Mouse (Mus musculus): Measurements from ENCODE around the gene Nfe2l2. TPM values are rescaled to one million over a fixed set of nuclear protein-coding genes. Genes with fewer than 3 reads are reported as not detected.

The Nfe2l2 gene
- polyA plus RNA-seq, 1 experiment, result 20.1 TPM

DNA sequence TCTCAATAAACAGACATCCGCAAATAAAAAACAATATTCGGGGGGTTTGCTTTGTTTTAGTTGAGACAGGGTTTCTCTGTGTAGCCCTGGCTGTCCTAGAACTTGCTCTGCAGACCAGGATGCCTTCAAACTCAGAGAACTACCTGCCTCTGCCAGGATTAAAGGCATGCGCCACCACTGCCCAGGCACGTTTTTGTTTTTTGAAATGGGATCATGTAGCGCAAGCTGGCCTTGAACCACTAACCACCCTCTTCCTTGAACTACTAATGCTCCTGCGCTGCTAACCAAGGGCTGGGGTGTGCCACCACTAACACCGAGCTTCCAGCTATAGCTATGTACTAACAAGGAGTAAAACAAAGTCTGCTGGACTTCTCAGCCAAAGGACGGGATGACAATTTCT, 24.5 kb downstream of the Nfe2l2 start:
- H3K27ac ChIP-seq (ENCODE audit: insufficient read depth, low read length), result no peak overlapping the region
- TF ChIP-seq CTCF (IDR thresholded peaks at IDR 0.05; ENCODE audit: extremely low read depth, insufficient read depth, low read length) (no peak), POLR2A (IDR thresholded peaks at IDR 0.05; ENCODE audit: extremely low read depth, insufficient read depth, low read length) (no peak)
- no peaks in the 10 kb centered on the region for H3K4me1 ChIP-seq (ENCODE audit: control insufficient read depth, insufficient read depth, low read length)
- no peak overlapping the region for H3K4me3 ChIP-seq (ENCODE audit: insufficient read depth, low read length)

DNA sequence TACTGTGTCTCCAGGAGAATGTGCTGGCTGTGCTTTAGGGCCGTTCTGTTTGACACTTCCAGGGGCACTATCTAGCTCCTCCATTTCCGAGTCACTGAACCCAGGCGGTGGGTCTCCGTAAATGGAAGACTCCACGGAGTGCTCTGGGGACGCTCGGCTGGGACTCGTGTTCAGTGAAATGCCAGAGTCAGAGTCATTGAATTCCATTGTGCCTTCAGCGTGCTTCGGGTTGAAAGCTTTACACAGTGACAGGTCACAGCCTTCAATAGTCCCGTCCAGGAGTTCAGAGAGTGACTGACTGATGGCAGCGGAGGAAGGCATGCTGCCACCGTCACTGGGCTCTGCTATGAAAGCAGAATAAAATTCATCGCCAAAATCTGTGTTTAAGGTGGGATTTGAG, 27.9 kb downstream of the Nfe2l2 start:
- TF ChIP-seq POLR2A (IDR thresholded peaks at IDR 0.05; ENCODE audit: extremely low read depth, insufficient read depth, low read length) (no peak), CTCF (IDR thresholded peaks at IDR 0.05; ENCODE audit: extremely low read depth, insufficient read depth, low read length) (no peak)
- Histone ChIP-seq H3K4me3 (ENCODE audit: insufficient read depth, low read length) (no peak overlapping the region), H3K4me1 (ENCODE audit: control insufficient read depth, insufficient read depth, low read length) (no peaks in the 10 kb centered on the region)

DNA sequence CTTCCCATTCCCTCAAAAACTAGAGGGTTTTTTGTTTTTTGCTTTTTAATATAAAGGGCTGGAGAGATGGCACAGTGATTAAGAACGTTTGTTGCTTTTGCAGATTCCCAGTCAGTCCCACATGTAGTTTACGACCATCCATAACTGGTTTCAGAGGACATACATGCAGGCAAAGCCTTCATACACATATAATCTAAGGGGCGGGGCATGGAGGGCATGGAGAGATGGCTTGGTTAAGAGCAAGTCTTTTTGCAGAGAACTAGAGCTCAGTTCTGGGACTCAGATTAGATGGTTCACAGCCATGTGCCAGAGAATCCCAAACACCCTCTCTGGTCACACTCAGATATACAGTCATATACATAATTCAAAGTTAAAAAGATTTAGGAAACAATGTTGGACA, 31.9 kb downstream of the Nfe2l2 start:
- Histone ChIP-seq H3K4me3 (ENCODE audit: insufficient read depth, low read length) (no peak overlapping the region), H3K4me1 (ENCODE audit: control insufficient read depth, insufficient read depth, low read length) (no peaks in the 10 kb centered on the region), H3K27ac (ENCODE audit: insufficient read depth, low read length) (no peak overlapping the region)
- TF ChIP-seq POLR2A (IDR thresholded peaks at IDR 0.05; ENCODE audit: extremely low read depth, insufficient read depth, low read length), result no peak
- no peak for TF ChIP-seq CTCF (IDR thresholded peaks at IDR 0.05; ENCODE audit: extremely low read depth, insufficient read depth, low read length)

More for the DNA sequence above, 27.9 kb downstream of the Nfe2l2 start:
- H3K27ac ChIP-seq (ENCODE audit: insufficient read depth, low read length), result no peak overlapping the region

DNA sequence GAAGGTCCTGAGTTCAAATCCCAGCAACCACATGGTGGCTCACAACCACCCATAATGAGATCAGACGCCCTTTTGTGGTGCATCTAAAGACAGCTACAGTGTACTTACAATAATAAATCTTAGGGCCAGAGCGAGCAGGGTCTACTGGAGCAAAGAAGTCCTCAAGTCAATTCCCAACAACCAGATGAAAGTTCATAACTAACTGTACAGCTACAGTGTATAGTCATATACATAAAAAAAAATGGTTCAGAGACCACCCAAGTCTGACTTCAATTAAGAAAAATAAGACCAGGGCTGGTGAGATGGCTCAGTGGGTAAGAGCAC, 33.1 kb downstream of the Nfe2l2 start:
- no peak overlapping the region for H3K4me3 ChIP-seq (ENCODE audit: insufficient read depth, low read length)
- H3K4me1 ChIP-seq (ENCODE audit: control insufficient read depth, insufficient read depth, low read length), result no peaks in the 10 kb centered on the region
- no peak for TF ChIP-seq CTCF (IDR thresholded peaks at IDR 0.05; ENCODE audit: extremely low read depth, insufficient read depth, low read length)
- TF ChIP-seq POLR2A (IDR thresholded peaks at IDR 0.05; ENCODE audit: extremely low read depth, insufficient read depth, low read length), result no peak
- H3K27ac ChIP-seq (ENCODE audit: insufficient read depth, low read length), result no peak overlapping the region

DNA sequence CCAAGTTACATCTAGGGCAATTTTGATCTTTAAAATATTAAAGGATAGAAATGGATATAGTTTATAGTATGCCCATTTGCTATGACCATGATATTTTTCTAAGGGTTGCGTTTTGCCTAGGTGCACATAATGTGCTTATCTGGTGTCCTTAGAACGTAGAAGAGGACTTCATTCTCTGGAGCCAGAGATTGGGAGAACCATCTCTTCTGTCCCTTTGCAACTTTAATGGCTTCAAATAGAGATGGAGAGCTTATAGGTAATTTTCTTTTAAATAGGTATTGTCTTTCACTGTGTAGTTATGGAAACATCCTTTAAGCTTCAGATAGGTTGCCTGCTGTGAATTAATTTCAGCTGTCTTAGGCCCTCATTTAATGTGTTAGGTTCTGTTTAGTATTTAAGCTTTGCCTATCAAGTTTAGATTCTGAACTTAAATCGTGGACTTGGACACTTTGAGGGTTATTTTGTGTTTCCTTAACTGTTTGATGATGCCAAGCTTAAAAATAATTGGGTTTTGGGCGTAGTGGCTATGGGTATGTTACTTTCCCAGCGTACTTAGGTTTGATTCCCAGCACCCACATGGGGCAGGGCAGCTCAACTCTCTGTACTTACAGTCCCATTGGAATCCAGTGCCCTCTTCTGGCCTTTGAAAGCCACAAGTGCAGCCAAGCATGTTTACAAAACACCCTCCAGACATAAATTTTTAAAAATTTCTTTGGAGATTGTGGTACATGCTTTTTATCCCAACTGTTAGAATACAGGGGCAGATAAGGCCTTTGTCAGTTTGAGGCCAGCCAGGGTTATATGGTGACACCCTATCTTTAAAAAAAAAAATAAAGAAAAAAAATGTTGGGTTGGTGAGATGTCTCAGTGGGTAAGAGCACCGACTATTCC, 33.8 kb downstream of the Nfe2l2 start:
- no peak overlapping the region for H3K27ac ChIP-seq (ENCODE audit: insufficient read depth, low read length)
- H3K4me3 ChIP-seq (ENCODE audit: insufficient read depth, low read length), result no peak overlapping the region
- no peak for TF ChIP-seq POLR2A (IDR thresholded peaks at IDR 0.05; ENCODE audit: extremely low read depth, insufficient read depth, low read length)
- no peak for TF ChIP-seq CTCF (IDR thresholded peaks at IDR 0.05; ENCODE audit: extremely low read depth, insufficient read depth, low read length)
- no peaks in the 10 kb centered on the region for H3K4me1 ChIP-seq (ENCODE audit: control insufficient read depth, insufficient read depth, low read length)

DNA sequence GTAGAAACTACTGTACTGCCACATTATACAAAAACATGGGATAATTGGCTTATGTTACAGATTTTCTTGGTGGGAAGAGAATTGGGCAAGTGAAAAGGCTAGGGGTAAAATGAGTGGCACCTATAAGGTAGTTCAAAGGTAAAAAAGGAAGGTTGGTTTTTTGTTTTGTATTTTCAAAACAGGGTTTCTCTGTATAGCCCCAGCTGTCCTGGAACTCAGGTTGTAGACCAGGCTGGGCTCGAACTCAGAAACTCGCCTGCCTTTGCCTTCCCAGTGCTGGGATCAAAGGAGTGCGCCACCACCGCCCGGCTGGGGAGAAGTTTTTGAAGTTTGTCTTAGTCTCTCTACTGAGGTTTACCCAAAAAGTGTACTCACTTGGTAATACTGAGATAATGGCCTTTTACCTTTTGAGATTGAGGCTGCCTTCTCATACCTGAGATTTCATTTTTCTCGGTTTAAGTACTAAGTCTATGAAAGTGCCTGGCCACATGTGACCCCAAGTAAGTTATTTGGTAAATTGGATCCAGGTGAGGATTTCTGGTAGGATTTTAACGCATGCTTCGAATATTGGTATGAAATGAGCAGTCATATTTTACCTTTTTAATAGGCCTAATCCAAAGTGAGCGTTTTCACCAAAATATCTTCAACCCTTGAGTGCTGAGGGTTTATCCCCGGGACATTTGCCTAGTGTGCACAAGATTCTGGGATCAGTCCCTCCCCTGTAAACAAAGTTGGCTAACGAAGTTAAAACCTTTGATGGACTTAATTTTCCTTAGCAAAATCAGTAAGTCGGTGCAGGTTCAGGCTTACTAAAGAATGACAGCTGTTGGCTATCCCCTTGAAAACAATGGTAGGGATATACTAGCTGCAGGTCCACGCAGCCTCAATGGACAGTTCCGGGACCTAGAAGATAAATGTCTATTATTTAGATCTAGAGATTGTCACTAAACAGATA, 34.7 kb downstream of the Nfe2l2 start:
- H3K27ac ChIP-seq (ENCODE audit: insufficient read depth, low read length), result no peak overlapping the region
- no peaks in the 10 kb centered on the region for H3K4me1 ChIP-seq (ENCODE audit: control insufficient read depth, insufficient read depth, low read length)

DNA sequence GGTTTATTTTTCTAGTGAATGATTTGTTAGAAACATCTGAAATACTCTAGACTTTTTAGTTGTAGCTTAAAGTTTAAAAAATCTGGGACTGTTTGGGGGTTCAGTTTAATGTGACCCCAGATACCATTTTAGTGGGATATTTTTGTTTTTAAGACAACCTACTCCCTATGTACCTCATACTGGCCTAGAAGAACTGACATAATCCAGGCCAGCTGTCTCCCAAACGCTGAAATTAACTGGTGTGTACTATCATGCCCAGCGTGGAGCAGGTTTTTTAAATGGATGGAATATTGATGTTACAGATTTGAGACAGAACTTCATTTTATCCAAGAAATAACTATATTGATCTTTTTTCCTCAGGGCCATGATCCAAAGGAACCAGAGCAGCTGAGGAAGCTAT, 43.3 kb downstream of the Nfe2l2 start:
- Histone ChIP-seq H3K4me1 (ENCODE audit: control insufficient read depth, insufficient read depth, low read length) (peaks cover 1% of the 10 kb centered on the region; the same call in 1 of the 2 replicates), H3K27ac (ENCODE audit: insufficient read depth, low read length) (no peak overlapping the region), H3K4me3 (ENCODE audit: insufficient read depth, low read length) (no peak overlapping the region; the same call in 1 of the 2 replicates)
- TF ChIP-seq POLR2A (IDR thresholded peaks at IDR 0.05; ENCODE audit: extremely low read depth, insufficient read depth, low read length) (no peak), CTCF (IDR thresholded peaks at IDR 0.05; ENCODE audit: extremely low read depth, insufficient read depth, low read length) (no peak)

More for the DNA sequence above, 34.7 kb downstream of the Nfe2l2 start:
- TF ChIP-seq POLR2A (IDR thresholded peaks at IDR 0.05; ENCODE audit: extremely low read depth, insufficient read depth, low read length) (no peak), CTCF (IDR thresholded peaks at IDR 0.05; ENCODE audit: extremely low read depth, insufficient read depth, low read length) (no peak)
- no peak overlapping the region for H3K4me3 ChIP-seq (ENCODE audit: insufficient read depth, low read length)

DNA sequence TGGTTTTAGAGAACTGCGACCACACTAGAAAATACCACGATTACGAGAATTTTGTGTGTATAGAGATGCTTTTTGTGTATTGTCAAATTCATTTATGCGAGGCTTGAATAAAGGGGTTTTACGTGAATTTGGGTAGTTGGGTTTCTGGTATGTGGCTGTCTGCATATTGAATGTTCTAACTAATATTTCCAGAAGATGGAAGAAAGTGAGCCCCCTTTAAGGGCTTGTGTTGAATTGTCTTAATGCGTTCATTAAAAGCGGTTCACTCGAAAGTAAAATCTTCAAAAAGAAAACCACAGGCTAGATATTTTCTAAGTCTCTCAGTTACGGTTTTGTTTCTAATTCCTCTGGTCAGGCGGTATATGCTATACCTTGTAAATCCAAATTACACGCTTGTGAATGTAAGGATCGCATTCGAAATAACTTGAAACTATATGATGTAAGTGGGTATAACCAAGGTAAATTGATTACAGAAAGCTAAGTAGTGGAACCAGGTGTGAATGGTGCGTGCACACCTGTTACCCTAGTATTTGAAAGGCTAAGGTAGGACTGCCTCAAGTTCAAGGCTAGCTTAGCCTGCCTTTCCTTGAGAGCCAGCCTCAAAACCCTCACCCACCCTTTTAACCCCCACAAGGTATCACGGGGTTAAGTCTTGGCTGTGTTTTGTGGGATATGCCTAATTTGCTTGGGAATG, 44.0 kb downstream of the Nfe2l2 start:
- no peak for TF ChIP-seq CTCF (IDR thresholded peaks at IDR 0.05; ENCODE audit: extremely low read depth, insufficient read depth, low read length)
- TF ChIP-seq POLR2A (IDR thresholded peaks at IDR 0.05; ENCODE audit: extremely low read depth, insufficient read depth, low read length), result no peak
- H3K4me1 ChIP-seq (ENCODE audit: control insufficient read depth, insufficient read depth, low read length), result peaks cover 1% of the 10 kb centered on the region; the same call in 1 of the 2 replicates
- H3K27ac ChIP-seq (ENCODE audit: insufficient read depth, low read length), result 0 out of 2 replicates have a peak overlapping the region, but pooled peaks have one; percentile 71
- peak overlapping the region; percentile 71 for H3K4me3 ChIP-seq (ENCODE audit: insufficient read depth, low read length)

DNA sequence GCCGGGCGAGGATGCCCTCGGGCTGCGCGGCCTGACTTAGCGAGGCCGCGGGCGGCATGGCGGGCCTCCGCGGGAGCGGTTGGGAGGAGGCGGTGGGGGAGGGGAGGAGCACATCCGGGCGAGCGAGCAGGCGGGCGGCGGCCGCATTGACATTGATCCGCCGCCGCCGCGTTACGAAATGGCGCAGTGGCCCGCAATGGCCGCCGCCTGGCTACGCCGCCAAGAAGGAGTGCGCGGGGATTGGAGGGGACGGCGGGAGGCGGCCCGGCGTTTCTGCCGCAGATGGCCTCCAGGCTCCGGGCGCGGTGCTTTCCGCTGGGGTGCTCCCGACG, 44.8 kb downstream of the Nfe2l2 start:
- peak overlapping the region; percentile 71 for H3K4me3 ChIP-seq (ENCODE audit: insufficient read depth, low read length)
- H3K27ac ChIP-seq (ENCODE audit: insufficient read depth, low read length), result peak overlapping the region; percentile 71
- TF ChIP-seq POLR2A (IDR thresholded peaks at IDR 0.05; ENCODE audit: extremely low read depth, insufficient read depth, low read length) (no peak), CTCF (IDR thresholded peaks at IDR 0.05; ENCODE audit: extremely low read depth, insufficient read depth, low read length) (no peak)
- peaks cover 1% of the 10 kb centered on the region; the same call in 1 of the 2 replicates for H3K4me1 ChIP-seq (ENCODE audit: control insufficient read depth, insufficient read depth, low read length)
